In genomic region chr5:83659091-83659490, GRCm38 (mm10) we compare ENCODE assay signal across 26 mouse cellular contexts.
"Had no signal": no experiment of that assay in that cellular context is flagged by ENCODE, and none has a peak within 500 bp of the region (broad histone marks: within the 10 kb centered on the region; RNA-seq: fewer than 3 reads in every experiment).

No protein-coding gene starts in this region.

- H3K9ac ChIP-seq: heart, embryonic 12.5 days; hindbrain, embryonic 13.5 days; hindbrain, embryonic 15.5 days; intestine, embryonic 15.5 days; limb, embryonic 13.5 days; limb, embryonic 15.5 days; liver, embryonic 12.5 days; liver, embryonic 14.5 days had no signal

- H3K27me3 ChIP-seq: heart, embryonic 12.5 days; hindbrain, embryonic 13.5 days; hindbrain, embryonic 15.5 days; intestine, embryonic 15.5 days; limb, embryonic 13.5 days; limb, embryonic 15.5 days; liver, embryonic 12.5 days had no signal

- H3K9me3 ChIP-seq: heart, embryonic 10.5 days; heart, embryonic 12.5 days; hindbrain, embryonic 10.5 days; hindbrain, embryonic 13.5 days; hindbrain, embryonic 15.5 days; intestine, embryonic 15.5 days; limb, embryonic 13.5 days; limb, embryonic 15.5 days; liver, embryonic 12.5 days had no signal

- H3K27ac ChIP-seq: gastrocnemius, adult 2 months; heart, embryonic 10.5 days; hindbrain, embryonic 10.5 days; hindbrain, embryonic 13.5 days; hindbrain, embryonic 15.5 days; intestine, embryonic 15.5 days; layer of hippocampus, adult 2 months; limb, embryonic 13.5 days; limb, embryonic 15.5 days; liver, embryonic 12.5 days; liver, embryonic 14.5 days had no signal

- DNase-seq: gastrocnemius, adult 2 months; gastrocnemius, postnatal 10 days; gastrocnemius, postnatal 25 days; heart, adult 18-20 months; heart, postnatal 10 days; heart, postnatal 4 days; kidney, adult 18-20 months; kidney, adult 8-10 months; kidney, postnatal 10 days; kidney, postnatal 25 days; kidney, postnatal 4 days; layer of hippocampus, postnatal 36 days; lung, adult 18-20 months had no signal

- H3K4me3 ChIP-seq: gastrocnemius, adult 2 months; heart, embryonic 10.5 days; heart, embryonic 12.5 days; hindbrain, embryonic 10.5 days; hindbrain, embryonic 13.5 days; hindbrain, embryonic 15.5 days; intestine, embryonic 15.5 days; layer of hippocampus, adult 2 months; limb, embryonic 13.5 days; limb, embryonic 15.5 days; liver, embryonic 12.5 days had no signal

- H3K4me1 ChIP-seq: heart, embryonic 10.5 days; heart, embryonic 12.5 days; hindbrain, embryonic 10.5 days; hindbrain, embryonic 13.5 days; hindbrain, embryonic 15.5 days; intestine, embryonic 15.5 days; limb, embryonic 13.5 days; limb, embryonic 15.5 days; liver, embryonic 12.5 days had no signal

- H3K36me3 ChIP-seq: heart, embryonic 10.5 days; heart, embryonic 12.5 days; hindbrain, embryonic 10.5 days; hindbrain, embryonic 13.5 days; hindbrain, embryonic 15.5 days; intestine, embryonic 15.5 days; limb, embryonic 13.5 days; limb, embryonic 15.5 days; liver, embryonic 12.5 days had no signal

- ATAC-seq: inflammation-experienced regulatory T-cells, adult 6 months; intestine, embryonic 15.5 days; intestine, postnatal 0 days; liver, embryonic 12.5 days had no signal

- H3K4me2 ChIP-seq: heart, embryonic 12.5 days; hindbrain, embryonic 13.5 days; hindbrain, embryonic 15.5 days; intestine, embryonic 15.5 days; limb, embryonic 13.5 days; limb, embryonic 15.5 days; liver, embryonic 12.5 days had no signal
